Mouse (Mus musculus) retina, postnatal 7 days (tissue): ENCODE measurements around the gene Hoxa5.

Experiments used
- DNase-seq: peaks from one replicate; pipeline ENCODE4 v3.0.0-alpha.2; 2012; ENCODE audit warnings: low read depth, low spot score

The Hoxa5 gene

DNA sequence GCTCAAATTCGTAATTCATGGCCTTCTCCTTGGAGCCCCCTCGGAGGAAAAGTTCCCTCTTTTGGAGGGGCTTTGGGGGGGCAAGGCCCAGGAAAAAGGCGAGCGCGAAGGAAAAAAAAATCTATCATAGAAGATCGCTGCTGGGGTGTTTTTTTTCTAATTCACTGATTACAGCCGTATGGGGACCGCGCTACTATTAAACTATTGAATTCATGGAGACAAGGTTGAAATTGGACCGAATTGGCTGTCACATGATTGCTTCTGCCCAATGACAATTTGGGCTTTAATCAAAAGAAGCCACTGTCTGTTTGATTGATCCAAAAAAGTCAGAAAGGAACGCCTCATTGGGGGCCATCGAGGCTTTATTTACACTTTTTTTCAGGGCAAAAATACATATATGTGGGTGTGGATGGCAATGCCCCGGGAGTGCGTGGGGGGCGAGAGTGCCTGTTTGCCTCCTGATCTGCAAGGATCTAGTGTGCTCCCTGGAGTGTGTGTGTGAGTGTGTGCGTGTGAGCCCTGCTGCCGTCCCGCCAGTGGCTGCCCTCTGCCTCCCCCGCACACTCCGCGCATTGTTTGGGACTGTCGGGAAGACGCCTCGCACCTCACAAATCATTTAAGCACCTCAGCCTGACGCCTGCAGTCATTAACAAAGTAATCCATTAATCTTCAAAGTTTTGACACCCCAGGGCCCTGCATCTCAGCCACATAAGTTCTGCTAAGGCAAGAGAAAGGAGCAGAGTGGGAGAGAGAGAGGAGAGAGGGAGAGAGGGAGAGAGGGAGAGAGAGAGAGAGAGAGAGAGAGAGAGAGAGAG, 39.6 kb downstream of the Hoxa5 start, which contains the start of gene Hoxa2:
Hoxa2 (minus strand) TSS at position 206 of the 815 bp plus-strand sequence.
- DNase-seq = no peak

GRCm38 (mm10) chr6:52164051-52164625, 40.2 kb downstream of the Hoxa5 start:
- no peak for DNase-seq

GRCm38 (mm10) chr6:52163366-52164031, 40.9 kb downstream of the Hoxa5 start:
- DNase-seq = no peak

GRCm38 (mm10) chr6:52162611-52163365, 41.6 kb downstream of the Hoxa5 start:
- DNase-seq = no peak

DNA sequence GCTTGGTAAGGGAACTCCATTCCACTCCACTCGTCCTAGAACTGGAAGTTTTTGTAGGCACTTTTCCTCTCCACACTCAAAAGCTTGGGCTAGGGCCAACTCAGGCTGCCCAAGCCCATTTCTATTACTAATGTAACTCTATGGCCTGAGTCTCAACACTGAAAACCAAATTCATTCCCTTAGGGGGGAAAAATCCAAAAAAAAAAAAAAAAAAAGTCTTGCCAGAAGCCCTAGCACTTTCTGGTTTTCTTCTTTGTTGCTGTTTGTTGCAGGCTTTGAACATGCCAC, 42.4 kb downstream of the Hoxa5 start:
- DNase-seq = no peak

DNA sequence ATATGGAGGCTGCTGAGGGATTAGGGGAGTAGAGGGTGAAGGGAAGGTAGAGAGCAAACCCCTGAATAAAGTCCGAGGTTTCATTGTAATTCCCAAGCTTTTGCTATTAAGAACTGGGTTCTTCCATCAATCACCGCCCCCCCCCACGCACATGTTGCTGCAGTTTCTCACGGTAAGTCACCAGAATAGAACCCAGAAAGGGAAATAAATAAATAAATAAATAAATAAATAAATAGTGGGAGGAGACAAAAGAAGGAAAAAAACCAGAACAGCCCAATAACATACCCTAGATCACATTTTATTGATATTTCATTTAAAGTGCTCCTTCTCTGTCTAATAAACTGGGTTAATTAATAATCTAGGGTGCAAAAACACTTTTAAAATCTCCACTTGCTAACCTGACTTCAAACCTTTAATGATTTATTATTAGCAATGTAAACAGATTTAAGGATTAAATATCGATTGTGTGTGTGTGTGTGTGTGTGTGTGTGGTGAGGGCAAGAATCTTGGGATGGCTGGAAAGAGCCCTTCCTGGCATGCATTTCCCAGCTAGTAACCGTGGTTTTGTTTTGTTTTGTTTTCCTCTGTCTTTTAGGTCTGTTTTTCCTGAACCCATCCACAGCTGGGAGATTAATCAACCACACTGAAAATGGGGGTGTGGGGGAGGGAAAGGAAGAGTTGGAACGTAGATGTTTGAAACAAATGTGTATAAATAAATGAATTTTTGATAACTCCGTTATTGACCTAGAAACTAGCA, 42.9 kb downstream of the Hoxa5 start:
- DNase-seq = no peak

GRCm38 (mm10) chr6:52160511-52161335, 43.7 kb downstream of the Hoxa5 start:
- no peak for DNase-seq

DNA sequence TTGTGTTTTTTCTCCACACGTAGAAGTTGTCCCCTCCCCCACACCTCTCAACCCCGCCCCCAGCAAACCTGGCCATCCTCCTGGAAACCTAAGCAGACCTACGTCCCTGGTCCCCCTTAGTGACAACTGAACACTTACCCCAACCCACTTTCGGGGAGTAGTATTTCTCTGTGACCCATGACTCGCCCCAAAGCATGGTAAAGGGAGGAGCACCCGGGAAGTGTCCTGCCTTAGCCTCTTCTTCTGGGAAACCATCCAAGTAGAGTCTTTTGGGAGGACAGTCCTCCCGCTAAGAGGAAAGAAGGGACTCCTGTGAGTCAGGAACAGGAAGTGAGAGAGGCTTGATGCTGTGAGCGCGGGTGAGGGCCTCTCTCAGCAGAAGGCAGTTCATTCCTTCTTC, 44.4 kb downstream of the Hoxa5 start:
- no peak for DNase-seq

DNA sequence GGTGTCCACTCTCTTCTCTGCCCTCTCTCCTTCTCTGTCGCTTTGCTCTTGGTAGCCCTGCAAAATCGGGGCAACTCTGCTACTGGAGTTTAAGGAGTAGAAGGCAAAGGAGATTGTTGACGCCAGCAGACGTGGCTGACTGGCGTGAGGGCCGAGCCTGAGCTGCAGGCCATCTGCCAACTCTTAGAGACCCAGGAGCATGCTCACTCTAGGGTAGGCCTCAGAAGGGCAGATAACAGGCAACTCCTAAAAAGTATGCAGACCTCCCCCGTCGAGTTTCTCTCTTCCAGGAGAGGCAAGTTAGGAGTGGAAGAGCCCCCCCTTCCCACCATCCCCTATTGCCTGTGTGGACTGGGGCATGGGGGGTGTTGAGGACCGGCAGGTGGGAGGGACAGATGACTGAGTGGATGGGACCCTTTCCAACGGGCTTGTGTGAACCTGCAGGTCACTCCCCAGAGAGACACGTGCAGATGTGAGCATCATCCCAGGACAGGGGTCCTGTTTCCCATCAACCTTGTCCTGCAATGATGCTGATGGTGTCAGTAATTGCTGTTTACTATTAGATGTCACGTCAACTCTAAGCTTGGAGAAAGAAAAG, 45.1 kb downstream of the Hoxa5 start:
- DNase-seq = no peak

DNA sequence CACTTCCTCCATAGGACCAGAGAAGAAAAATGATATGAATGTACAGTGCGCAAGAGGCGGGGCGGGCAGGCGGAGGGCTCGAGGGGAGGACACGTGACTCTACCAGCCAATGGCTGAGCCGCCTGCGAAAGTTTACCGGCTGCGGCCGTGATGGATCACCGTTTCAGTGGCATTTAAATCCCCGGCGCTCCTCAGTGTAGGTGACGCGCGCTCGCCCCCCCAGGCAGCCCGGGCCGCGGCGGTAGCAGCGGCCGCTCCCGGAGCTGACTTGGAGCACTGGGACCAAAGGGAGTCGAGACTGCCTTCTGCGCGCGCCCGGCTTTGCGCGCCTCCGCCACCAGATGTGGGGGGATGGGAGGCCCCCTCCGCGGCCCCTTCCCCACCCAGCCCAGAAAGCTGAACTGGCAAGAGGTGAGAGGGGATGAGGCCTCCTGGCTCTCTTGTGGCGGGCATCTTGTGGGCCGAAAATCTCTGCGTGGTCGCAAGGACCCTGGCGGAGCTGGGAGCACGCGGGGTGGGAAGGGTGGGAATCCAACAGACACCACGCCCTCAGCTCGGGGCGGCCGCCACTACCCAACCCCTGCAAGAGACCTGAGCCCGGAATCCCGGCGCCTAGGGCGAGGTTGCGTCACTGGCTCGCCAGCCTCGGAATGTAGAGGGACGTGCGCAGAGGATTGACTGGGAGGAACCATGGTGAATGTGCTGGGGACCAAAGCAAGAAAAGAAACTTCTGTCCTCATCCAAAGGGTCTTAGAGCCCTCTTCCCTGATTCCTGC, 45.9 kb downstream of the Hoxa5 start, which contains the start of gene Hoxa1:
Hoxa1 (minus strand) TSS at position 42 of the 776 bp plus-strand sequence.
- DNase-seq = no peak

DNA sequence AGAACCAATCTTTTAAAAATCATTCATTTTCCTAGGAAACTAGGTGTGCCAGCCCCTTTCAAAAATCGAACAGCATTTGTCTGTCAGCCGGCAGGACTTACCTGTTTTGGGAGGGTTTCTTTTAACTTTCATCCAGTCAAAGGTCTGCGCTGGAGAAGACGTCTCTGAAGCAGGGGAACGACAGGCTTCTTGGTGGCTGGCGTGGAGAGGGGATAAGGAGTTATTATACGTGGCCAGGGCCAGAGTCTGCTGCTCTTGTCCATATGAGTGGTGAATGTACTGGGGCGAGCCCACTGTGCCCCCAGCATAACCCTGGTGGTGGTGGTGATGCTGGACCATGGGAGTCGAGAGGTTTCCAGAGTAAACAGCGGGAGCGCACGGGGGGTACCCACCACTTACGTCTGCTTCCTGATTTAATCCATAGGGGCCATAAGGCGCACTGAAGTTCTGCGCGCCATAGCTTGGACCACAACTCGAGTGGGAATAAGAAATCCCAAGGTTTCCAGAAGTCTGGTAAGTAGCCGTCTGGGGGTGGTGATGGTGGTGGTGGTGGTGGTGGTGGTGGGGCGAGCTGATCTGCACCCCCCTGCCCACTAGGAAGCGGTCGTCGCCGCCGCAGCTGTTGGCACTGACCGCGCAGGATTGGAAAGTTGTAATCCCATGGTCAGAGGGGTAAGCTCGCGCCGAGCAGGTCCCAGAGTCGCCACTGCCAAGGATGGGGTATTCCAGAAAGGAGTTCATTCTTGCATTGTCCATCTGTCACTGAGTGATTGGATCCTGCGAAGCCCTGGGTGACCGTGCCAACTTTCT, 46.7 kb downstream of the Hoxa5 start:
- no peak for DNase-seq

- no peak for DNase-seq
Measured at GRCm38 (mm10) chr6:52156551-52157200, 47.7 kb downstream of the Hoxa5 start.

GRCm38 (mm10) chr6:52155471-52155870, 48.9 kb downstream of the Hoxa5 start:
- no peak for DNase-seq

- DNase-seq = no peak
Measured at GRCm38 (mm10) chr6:52154044-52154443, 50.3 kb downstream of the Hoxa5 start.

DNA sequence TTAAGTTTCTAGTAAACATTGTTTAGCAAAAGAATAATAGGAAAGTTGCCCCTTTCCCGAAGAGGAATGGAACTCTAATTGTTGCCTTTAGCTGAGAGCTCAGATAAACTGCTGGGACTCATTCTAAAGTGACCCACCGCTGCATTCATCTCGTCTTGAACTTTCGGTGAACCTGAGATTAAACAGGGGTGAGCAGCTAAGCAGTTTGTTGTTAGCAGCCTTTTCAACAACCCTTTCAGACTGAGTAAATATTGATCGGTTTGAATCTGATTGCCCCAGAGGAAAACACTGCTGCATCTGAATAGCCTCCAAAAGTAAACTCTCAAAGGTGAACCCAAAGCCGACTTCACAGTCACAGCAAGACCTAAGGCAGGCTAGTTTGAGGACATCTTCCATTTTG, 51.1 kb downstream of the Hoxa5 start:
- DNase-seq = no peak

DNA sequence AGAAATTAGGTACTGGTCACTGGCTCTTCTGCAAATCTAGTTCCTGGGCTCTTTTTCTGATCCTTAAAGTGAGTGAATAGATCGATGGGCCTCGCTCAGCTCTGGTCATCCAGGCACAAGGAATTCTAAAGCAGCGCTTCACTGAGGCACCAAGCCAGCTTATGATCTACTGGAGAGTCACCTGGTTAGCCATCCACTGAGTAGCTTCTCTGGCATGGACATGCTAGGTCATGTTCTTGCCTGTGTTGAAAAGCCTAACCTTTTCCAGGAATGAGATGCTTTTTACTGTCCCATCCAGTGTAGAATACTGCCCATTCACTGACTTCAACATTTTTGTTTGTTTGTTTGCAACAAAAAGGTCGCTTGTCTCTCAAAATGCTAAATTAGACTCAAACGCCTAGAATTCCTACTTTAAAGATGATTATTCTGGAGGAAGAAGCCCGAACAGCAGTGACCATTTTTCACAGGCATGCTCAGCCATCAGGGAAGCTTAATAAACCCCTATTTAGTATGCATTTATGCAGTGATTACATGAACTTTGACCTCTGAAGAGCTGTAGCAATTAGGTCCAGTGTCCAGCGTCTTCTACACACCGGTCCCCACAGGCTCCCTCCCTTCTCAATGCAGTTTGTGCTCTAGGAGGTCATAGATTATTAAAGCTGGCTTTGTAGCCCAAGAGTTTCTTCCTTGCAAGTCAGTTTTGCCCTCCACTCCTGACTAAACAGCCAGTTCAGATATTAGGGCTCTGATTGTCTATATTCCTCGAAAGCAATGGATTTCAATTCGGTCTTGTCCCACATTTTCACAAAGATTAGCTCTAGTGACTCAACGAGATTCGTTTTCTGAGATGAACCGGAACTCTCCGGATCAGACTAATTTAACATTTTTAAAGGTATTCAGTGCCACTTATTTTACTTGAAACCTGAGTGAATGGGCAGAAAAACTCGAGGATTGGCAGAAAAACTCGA, 51.9 kb downstream of the Hoxa5 start:
- DNase-seq = no peak
